Mouse (Mus musculus): Measurements from ENCODE around the gene Arpc1a.

The Arpc1a gene

GRCm38 (mm10) chr5:145140611-145141010 is 57.0 kb downstream of the Arpc1a start:
- DNase-seq (ENCODE audit: low spot score in 2 of 2), result no peak

- DNase-seq (ENCODE audit: low spot score in 2 of 2), result no peak
These were observed 64.1 kb downstream of the Arpc1a start for GRCm38 (mm10) chr5:145147748-145148147.

- no peak for DNase-seq (ENCODE audit: low spot score in 2 of 2)
These were observed 65.7 kb downstream of the Arpc1a start for GRCm38 (mm10) chr5:145149294-145149693.

- no peak for DNase-seq (ENCODE audit: low spot score in 2 of 2)
These were observed 69.1 kb downstream of the Arpc1a start for GRCm38 (mm10) chr5:145152690-145153089.

All from right cerebral cortex, adult 2 months (tissue).